In genomic region chr5:129063037-129063791, GRCm38 (mm10) we compare ENCODE assay signal across 8 mouse cellular contexts. TPM values are rescaled to one million over a fixed set of nuclear protein-coding genes. Genes with fewer than 3 reads are reported as not detected.
A peak's percentile ranks its signal among the peaks of the same experiment; 100 is the strongest.
DNase-seq lines count a peak whose midpoint lies in the region; ATAC-seq and TF ChIP-seq lines count a peak whose summit lies in the region.

No protein-coding gene starts in this region.

- DNase-seq in G1E (ENCODE audit: low spot score) = no peak
- peak; percentile 55 for DNase-seq in cerebellum, adult 11-12 months
- peak; percentile 86 for DNase-seq in heart, postnatal 4 days
- DNase-seq in layer of hippocampus, adult 8-10 months (ENCODE audit: low spot score in 2 of 2) = peak; percentile 67 to 82
- DNase-seq in lung, postnatal 25 days (ENCODE audit: low spot score) = peak; percentile 71
- peak; percentile 95 for DNase-seq in retina, embryonic 14.5 days (ENCODE audit: low spot score)
- DNase-seq in thymus, postnatal 36 days = peak; percentile 69 to 73

- TF ChIP-seq CTCF in G1E (IDR thresholded peaks at IDR 0.05; ENCODE audit: low read depth, low read length) = 0 out of 2 replicates have a peak, but pooled peaks have one; percentile 27

- H3K36me3 ChIP-seq in G1E (replicated peaks) = no peaks in the 10 kb centered on the region
- H3K36me3 ChIP-seq in forebrain, embryonic 16.5 days (ENCODE audit: control insufficient read depth, insufficient read depth) = no peaks in the 10 kb centered on the region

- no peak; the same call in 1 of the 2 replicates for ATAC-seq in G1E (ENCODE audit: extremely low read depth, insufficient number of reproducible peaks, low FRiP score, poor library complexity, severe bottlenecking)
- ATAC-seq in forebrain, embryonic 16.5 days = peak; percentile 67

- 0 out of 2 replicates have a peak, but pooled peaks cover 2% of the 10 kb centered on the region for H3K4me1 ChIP-seq in G1E (ENCODE audit: insufficient read depth, low read depth, low read length)
- H3K4me1 ChIP-seq in forebrain, embryonic 16.5 days (replicated peaks; ENCODE audit: control insufficient read depth, insufficient read depth, low read length) = peaks cover 11% of the 10 kb centered on the region

- peak overlapping the region; percentile 49 for H3K4me2 ChIP-seq in forebrain, embryonic 16.5 days (ENCODE audit: low read length)

- H3K4me3 ChIP-seq in G1E (ENCODE audit: low read depth, low read length) = no peak overlapping the region
- H3K4me3 ChIP-seq in forebrain, embryonic 16.5 days (replicated peaks; ENCODE audit: low read length) = peak overlapping the region; percentile 17

- 5% methylated on average over 21 of the region's 21 CpGs for WGBS in forebrain, embryonic 16.5 days

- H3K9ac ChIP-seq in forebrain, embryonic 16.5 days (replicated peaks; ENCODE audit: low read depth, low read length) = no peak overlapping the region; the same call in none of the 2 replicates

- H3K27ac ChIP-seq in forebrain, embryonic 16.5 days (ENCODE audit: low read length) = no peak overlapping the region

- H3K27me3 ChIP-seq in G1E (ENCODE audit: insufficient read depth, low read length) = no peaks in the 10 kb centered on the region
- H3K27me3 ChIP-seq in forebrain, embryonic 16.5 days (replicated peaks; ENCODE audit: control insufficient read depth, insufficient read depth, low read length) = peaks cover 4% of the 10 kb centered on the region; the same call in 1 of the 2 replicates

- H3K9me3 ChIP-seq in G1E (replicated peaks) = peaks cover 21% of the 10 kb centered on the region
- H3K9me3 ChIP-seq in forebrain, embryonic 16.5 days (ENCODE audit: control insufficient read depth, low read length) = no peaks in the 10 kb centered on the region

RNA-seq across cellular contexts. Expression of gene Adgrd1, which starts 33.3 kb away (rescaled TPM):
- not detected in 2 replicates for total RNA-seq in G1E (2014; fragmentation: Nextera tagmentation)
- total RNA-seq in G1E (2017) = 0.06 and 0.16 TPM in 2 replicates
- not detected in 2 replicates for polyA plus RNA-seq in G1E (2012)
- polyA plus RNA-seq in forebrain, embryonic 16.5 days (2015; fragmentation: Nextera tagmentation; extraction: Ambion mirVana) = 0.22 and 0.37 TPM in 2 replicates
- 1 to 10 TPM; 6.2 to 6.5 TPM for total RNA-seq in heart, postnatal 4 days (2021)
- under 1 TPM; 0.53 to 0.74 (median 0.62) TPM for total RNA-seq in layer of hippocampus, adult 8-10 months (2022)

RNA-seq across cellular contexts. Expression of gene Ran, which starts 43.3 kb away (rescaled TPM):
- total RNA-seq in G1E (2014; fragmentation: Nextera tagmentation) (161 and 173 TPM in 2 replicates), G1E (2017) (481 and 750 TPM in 2 replicates)
- 5,187 and 6,161 TPM in 2 replicates for polyA plus RNA-seq in G1E (2012)
- polyA plus RNA-seq in forebrain, embryonic 16.5 days (2015; fragmentation: Nextera tagmentation; extraction: Ambion mirVana) = 436 and 440 TPM in 2 replicates
- 100 to 1,000 TPM; 192 to 200 TPM for total RNA-seq in heart, postnatal 4 days (2021)
- total RNA-seq in layer of hippocampus, adult 8-10 months (2022) = 100 to 1,000 TPM; 159 to 183 (median 167) TPM

RNA-seq across cellular contexts. Expression of gene Stx2, which starts 54.8 kb away (rescaled TPM):
- total RNA-seq in G1E (2014; fragmentation: Nextera tagmentation) = 26.4 and 83.8 TPM in 2 replicates
- 37.5 and 44.1 TPM in 2 replicates for total RNA-seq in G1E (2017)
- polyA plus RNA-seq in G1E (2012) = 15.3 and 18.1 TPM in 2 replicates
- polyA plus RNA-seq in forebrain, embryonic 16.5 days (2015; fragmentation: Nextera tagmentation; extraction: Ambion mirVana) = 15.3 and 18.0 TPM in 2 replicates
- total RNA-seq in heart, postnatal 4 days (2021) = 10 to 100 TPM; 20.4 to 21.6 TPM
- total RNA-seq in layer of hippocampus, adult 8-10 months (2022) = 10 to 100 TPM; 28.6 to 39.2 (median 33.4) TPM

Comparison
In these comparisons a context has a peak if more than half of its experiments do, and no peak if none do; other contexts are left out.
1. RNA of gene Adgrd1, which starts 33.3 kb away (total RNA-seq): 6.2 to 6.5 TPM in heart, postnatal 4 days; 0.53 to 0.74 TPM in layer of hippocampus, adult 8-10 months and 0.06 to 0.16 TPM in G1E; every median in the first group is over 4 times any median in the second.